Mouse (Mus musculus) E14TG2a.4 (cell line): ENCODE data around the gene Lefty2.

Source experiments
- CTCF ChIP-seq: conservative IDR thresholded peaks from 2 replicates; pipeline ENCODE4 v1.5.1; 2014; ENCODE audit warnings: low read length
- POU5F1 ChIP-seq: IDR thresholded peaks from 2 replicates; pipeline ENCODE4 v1.6.1; 2014; ENCODE audit warnings: low read length, borderline replicate concordance

- TF ChIP-seq CTCF (no peak), POU5F1 (no peak)
These were observed 41.8 kb downstream of the Lefty2 start, which contains the start of gene Lefty1 for GRCm38 (mm10) chr1:180934467-180935419.
